In the genomic region with DNA sequence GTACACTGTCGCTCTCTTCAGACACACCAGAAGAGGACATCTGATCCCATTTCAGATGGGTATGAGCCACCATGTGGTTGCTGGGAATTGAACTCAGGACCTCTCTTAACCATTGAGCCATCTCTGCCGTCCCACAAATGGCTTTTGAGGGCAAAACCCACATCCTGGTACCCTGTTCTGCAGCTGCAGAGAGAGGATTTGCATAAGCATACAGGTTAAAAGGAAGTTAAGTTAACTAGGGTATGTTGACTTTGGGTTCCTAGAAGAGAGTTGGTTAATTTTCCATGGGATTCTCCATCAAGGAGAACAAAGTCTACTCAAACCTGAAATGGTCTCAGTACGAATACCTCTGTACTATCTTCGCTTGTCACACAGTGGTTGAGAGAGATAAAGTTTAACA, we compare ENCODE assay signal across 16 mouse cellular contexts. TPM values are rescaled to one million over a fixed set of nuclear protein-coding genes. Genes with fewer than 3 reads are reported as not detected.
A peak's percentile ranks its signal among the peaks of the same experiment; 100 is the strongest.
DNase-seq lines count a peak whose midpoint lies in the region; ATAC-seq and TF ChIP-seq lines count a peak whose summit lies in the region.
"Had no signal": no experiment of that assay in that cellular context is flagged by ENCODE, and none has a peak within 500 bp of the region (broad histone marks: within the 10 kb centered on the region; RNA-seq: fewer than 3 reads in every experiment).

No protein-coding gene starts in this region.

- H3K27me3 ChIP-seq in heart, embryonic 11.5 days (ENCODE audit: control insufficient read depth, insufficient read depth, low read length): no peaks in the 10 kb centered on the region
- H3K27me3 ChIP-seq in stomach, postnatal 0 days (ENCODE audit: control insufficient read depth, insufficient read depth, low read length): no peaks in the 10 kb centered on the region
- H3K27me3 ChIP-seq: hindbrain, embryonic 15.5 days had no signal

- H3K4me1 ChIP-seq in heart, embryonic 11.5 days (ENCODE audit: control insufficient read depth, insufficient read depth, low read length): 0 out of 2 replicates have a peak, but pooled peaks cover 3% of the 10 kb centered on the region
- no peaks in the 10 kb centered on the region for H3K4me1 ChIP-seq in stomach, postnatal 0 days (replicated peaks; ENCODE audit: control insufficient read depth, insufficient read depth)
- H3K4me1 ChIP-seq: hindbrain, embryonic 15.5 days had no signal

- no peak for TF ChIP-seq CTCF in stomach, postnatal 0 days (IDR thresholded peaks at IDR 0.05; ENCODE audit: low read depth)
- no peak for TF ChIP-seq CTCF in layer of hippocampus, adult 2 months (conservative IDR thresholded peaks at IDR 0.05)

- DNase-seq in heart, adult 11 months: peak; percentile 12
- DNase-seq in B cell, adult 2 months: peak; percentile 33 to 46
- no peak for DNase-seq in stomach, postnatal 0 days (ENCODE audit: low spot score)
- DNase-seq in layer of hippocampus, adult 2 months (ENCODE audit: low spot score in 2 of 2): no peak
- no peak for DNase-seq in left cerebral cortex, postnatal 4 days
- DNase-seq in layer of hippocampus, postnatal 10 days (ENCODE audit: low spot score in 2 of 2): no peak
- DNase-seq: cerebellum, adult 9-10 months; heart, adult 18-20 months; heart, postnatal 14 days; kidney, postnatal 10 days; lung, adult 18-20 months had no signal

- H3K4me3 ChIP-seq in heart, embryonic 11.5 days (ENCODE audit: low read depth, low read length): no peak overlapping the region
- H3K4me3 ChIP-seq in stomach, postnatal 0 days (ENCODE audit: low read depth, low read length): no peak overlapping the region
- H3K4me3 ChIP-seq in layer of hippocampus, adult 2 months: no peak overlapping the region
- H3K4me3 ChIP-seq: embryonic facial prominence, embryonic 10.5 days; hindbrain, embryonic 15.5 days had no signal

- no peak overlapping the region for H3K9ac ChIP-seq in heart, embryonic 11.5 days (ENCODE audit: low read depth, low read length)
- no peak overlapping the region for H3K9ac ChIP-seq in stomach, postnatal 0 days (ENCODE audit: low read length)
- H3K9ac ChIP-seq: hindbrain, embryonic 15.5 days had no signal

- no peak overlapping the region for H3K27ac ChIP-seq in heart, embryonic 11.5 days (ENCODE audit: low read depth, low read length)
- H3K27ac ChIP-seq in stomach, postnatal 0 days (replicated peaks): no peak overlapping the region
- no peak overlapping the region for H3K27ac ChIP-seq in layer of hippocampus, adult 2 months
- H3K27ac ChIP-seq: embryonic facial prominence, embryonic 10.5 days; hindbrain, embryonic 15.5 days; macrophage had no signal

- intact Hi-C loops in left cerebral cortex, postnatal 4 days (cut with DNase I): no loop called here

- no peak for ATAC-seq in heart, embryonic 11.5 days (replicated peaks; ENCODE audit: insufficient number of reproducible peaks, low FRiP score, low TSS enrichment)
- peak; percentile 67 for ATAC-seq in granulocyte monocyte progenitor cell, adult 5-6 weeks (replicated peaks; ENCODE audit: poor library complexity, severe bottlenecking)
- peak; percentile 28; the same call in 1 of the 2 replicates for ATAC-seq in stomach, postnatal 0 days (ENCODE audit: low FRiP score, low TSS enrichment)

- no peak for TF ChIP-seq EP300 in stomach, postnatal 0 days (optimal IDR thresholded peaks at IDR 0.05)

- WGBS in heart, embryonic 11.5 days (ENCODE audit: insufficient replicate concordance): 60% methylated on average over 4 of the region's 4 CpGs
- 74% methylated on average over 4 of the region's 4 CpGs for WGBS in stomach, postnatal 0 days

- no peaks in the 10 kb centered on the region for H3K9me3 ChIP-seq in heart, embryonic 11.5 days (replicated peaks; ENCODE audit: control insufficient read depth, low read length)
- no peaks in the 10 kb centered on the region for H3K9me3 ChIP-seq in stomach, postnatal 0 days (ENCODE audit: control insufficient read depth, low read length)
- H3K9me3 ChIP-seq: embryonic facial prominence, embryonic 10.5 days; hindbrain, embryonic 15.5 days had no signal

- no peaks in the 10 kb centered on the region for H3K36me3 ChIP-seq in heart, embryonic 11.5 days (ENCODE audit: control insufficient read depth, insufficient read depth, low read length)
- no peaks in the 10 kb centered on the region for H3K36me3 ChIP-seq in stomach, postnatal 0 days (ENCODE audit: control insufficient read depth, insufficient read depth, low read length)
- H3K36me3 ChIP-seq: embryonic facial prominence, embryonic 10.5 days; hindbrain, embryonic 15.5 days had no signal

- no peak overlapping the region for H3K4me2 ChIP-seq in heart, embryonic 11.5 days
- H3K4me2 ChIP-seq in stomach, postnatal 0 days (replicated peaks; ENCODE audit: low read depth): no peak overlapping the region
- H3K4me2 ChIP-seq: hindbrain, embryonic 15.5 days had no signal

RNA-seq across cellular contexts. Expression of gene Abhd17c, which starts 13.2 kb away (rescaled TPM):
- polyA plus RNA-seq in heart, embryonic 11.5 days (2014; fragmentation: Nextera tagmentation; extraction: Ambion mirVana): 42.5 and 44.2 TPM in 2 replicates
- total RNA-seq in granulocyte monocyte progenitor cell, adult 5-6 weeks (2014; fragmentation: Nextera tagmentation): 42.3 and 51.2 TPM in 2 replicates
- 14.9 and 18.6 TPM in 2 replicates for total RNA-seq in granulocyte monocyte progenitor cell, adult 5-6 weeks (2017)
- polyA plus RNA-seq in stomach, postnatal 0 days (2015; fragmentation: Nextera tagmentation; extraction: Ambion mirVana): 59.7 and 60.9 TPM in 2 replicates
- total RNA-seq in layer of hippocampus, adult 2 months (2021): 10 to 100 TPM; 54.1 to 57.3 TPM
- total RNA-seq in left cerebral cortex, postnatal 4 days (2021): 100 to 1,000 TPM; 108 to 112 TPM
- total RNA-seq in layer of hippocampus, postnatal 10 days (2021): 10 to 100 TPM; 76.7 to 78.2 TPM

Comparison
In these comparisons a context has a peak if more than half of its experiments do, and no peak if none do; other contexts are left out.
1. DNase-seq: peak in heart, adult 11 months (single experiment) and B cell, adult 2 months (2 of 2); none in stomach, postnatal 0 days (single experiment), layer of hippocampus, adult 2 months (0 of 2), left cerebral cortex, postnatal 4 days (single experiment) and layer of hippocampus, postnatal 10 days (0 of 2).